Mouse (Mus musculus): ENCODE data around the gene Fbxo31.

DNA sequence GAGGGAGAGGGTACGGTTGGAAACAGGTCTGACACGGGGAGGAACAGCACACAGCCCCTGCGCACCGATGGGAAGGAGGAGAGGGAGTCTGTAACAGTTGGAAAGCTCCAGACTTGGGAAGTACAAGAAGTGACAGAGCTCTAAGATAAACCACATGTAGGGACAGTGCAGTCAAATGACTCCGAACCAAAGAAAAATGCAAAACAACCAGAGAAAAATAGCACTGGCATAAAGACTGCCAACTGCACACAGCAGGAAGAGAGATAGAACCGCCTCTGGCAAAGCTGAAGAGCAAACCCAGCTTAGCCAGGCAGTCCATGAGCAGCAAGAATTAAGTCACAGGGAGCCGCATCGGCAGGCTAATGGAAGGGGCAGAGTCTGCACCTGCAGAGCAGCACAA, 44.4 kb upstream of the Fbxo31 start:
- TF ChIP-seq CTCF (IDR thresholded peaks at IDR 0.05; ENCODE audit: borderline replicate concordance, extremely low read depth, insufficient read depth, insufficient read length) (no peak), POLR2A (IDR thresholded peaks at IDR 0.05; ENCODE audit: borderline replicate concordance, extremely low read depth, insufficient read depth, insufficient read length, poor library complexity, severe bottlenecking) (no peak)

All from brain, embryonic 14.5 days (tissue).